Mouse (Mus musculus): ENCODE data around the gene Crim1.

- no peak for TF ChIP-seq HCFC1 (IDR thresholded peaks at IDR 0.05; ENCODE audit: borderline replicate concordance, insufficient read depth, low read length)
- no peak for TF ChIP-seq ZC3H11A (IDR thresholded peaks at IDR 0.05; ENCODE audit: borderline replicate concordance, low read depth, low read length)
- TF ChIP-seq ZNF384 (IDR thresholded peaks at IDR 0.05; ENCODE audit: low read depth, low read length) = no peak
- TF ChIP-seq MAFK (IDR thresholded peaks at IDR 0.05; ENCODE audit: insufficient read depth, low read depth, low read length) = no peak
These were observed 8.8 kb downstream of the Crim1 start for GRCm38 (mm10) chr17:78208805-78209204.
